16 mouse cellular contexts compared by ENCODE assay signal in genomic region chr10:41365086-41365485, GRCm38 (mm10).
"Had no signal": no experiment of that assay in that cellular context is flagged by ENCODE, and none has a peak within 500 bp of the region (broad histone marks: within the 10 kb centered on the region; RNA-seq: fewer than 3 reads in every experiment).

No protein-coding gene starts in this region.

- DNase-seq: cerebellum, adult 8-10 months; cerebellum, adult 9-10 months; cerebellum, adult 9-11 months; cerebellum, postnatal 10 days; cerebellum, postnatal 14 days; cerebellum, postnatal 25 days; cerebellum, postnatal 36 days; embryo, embryonic 11 days; forebrain, postnatal 0 days; gastrocnemius, adult 2 months; gastrocnemius, postnatal 10 days; gastrocnemius, postnatal 14 days; gastrocnemius, postnatal 25 days; gastrocnemius, postnatal 36 days; heart, adult 18-20 months; heart, adult 2 months had no signal
